18 mouse cellular contexts compared by ENCODE assay signal in the genomic region with DNA sequence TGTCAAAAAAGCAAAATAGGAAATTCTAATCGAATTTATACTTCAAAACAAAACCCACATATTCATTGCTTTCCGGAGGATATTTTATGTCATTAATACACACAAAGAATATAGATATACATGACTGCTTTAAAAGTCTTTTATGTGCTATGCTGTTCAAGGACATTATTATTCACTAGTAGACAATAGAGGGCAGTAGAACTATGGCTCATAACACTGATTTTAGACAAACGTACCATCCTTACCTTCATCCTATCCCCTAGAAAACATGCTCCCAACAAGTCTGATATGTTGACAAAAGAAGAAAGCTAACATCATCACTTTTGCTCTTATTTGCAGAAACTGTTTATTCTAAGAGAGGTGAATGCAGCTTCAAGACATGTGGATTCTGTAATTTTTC.
DNase-seq lines count a peak whose midpoint lies in the region; ATAC-seq and TF ChIP-seq lines count a peak whose summit lies in the region.
"Had no signal": no experiment of that assay in that cellular context is flagged by ENCODE, and none has a peak within 500 bp of the region (broad histone marks: within the 10 kb centered on the region; RNA-seq: fewer than 3 reads in every experiment).

No protein-coding gene starts in this region.

- dilution Hi-C loops in CH12.LX (cut with MboI; ENCODE audit: extremely low pct_ligation_motif_present, extremely low pct_unique_long_range_greater_than_20kb, low sequenced_read_pairs) = no loop called here

- DNase-seq in forebrain, embryonic 14.5 days (ENCODE audit: low spot score) = peak; percentile 52
- DNase-seq in layer of hippocampus, adult 9-10 months (ENCODE audit: low spot score) = peak; percentile 25
- DNase-seq in layer of hippocampus, adult 9-11 months = no peak
- no peak for DNase-seq in CH12.LX (ENCODE audit: extremely low read depth)
- DNase-seq in embryo, embryonic 11 days = peak; percentile 5
- no peak for DNase-seq in ovary, postnatal 10 days (ENCODE audit: low spot score)
- DNase-seq: adrenal gland, adult 2 months; cerebellum, adult 9-11 months; heart, adult 18-20 months; left cerebral cortex, postnatal 4 days; lung, postnatal 10 days; thymus, postnatal 36 days had no signal

- H3K9me3 ChIP-seq in forebrain, embryonic 14.5 days (replicated peaks; ENCODE audit: control insufficient read depth, low read length) = no peaks in the 10 kb centered on the region
- H3K9me3 ChIP-seq in forebrain, embryonic 12.5 days = no peaks in the 10 kb centered on the region
- H3K9me3 ChIP-seq in CH12.LX (replicated peaks; ENCODE audit: low read length) = no peaks in the 10 kb centered on the region
- H3K9me3 ChIP-seq: embryonic facial prominence, embryonic 13.5 days; forebrain, embryonic 10.5 days; liver, embryonic 12.5 days had no signal

- H3K27ac ChIP-seq in forebrain, embryonic 14.5 days (ENCODE audit: low read depth, low read length) = no peak overlapping the region
- H3K27ac ChIP-seq in forebrain, embryonic 12.5 days = no peak overlapping the region
- no peak overlapping the region for H3K27ac ChIP-seq in CH12.LX (ENCODE audit: insufficient read depth, low read depth)
- H3K27ac ChIP-seq: embryonic facial prominence, embryonic 13.5 days; forebrain, embryonic 10.5 days; liver, embryonic 12.5 days had no signal

- no peak for TF ChIP-seq EP300 in CH12.LX (IDR thresholded peaks at IDR 0.05; ENCODE audit: low read length)

- no peaks in the 10 kb centered on the region for H3K79me2 ChIP-seq in CH12.LX (replicated peaks; ENCODE audit: control insufficient read depth, extremely low read depth, insufficient read depth, poor library complexity, severe bottlenecking)

- no peaks in the 10 kb centered on the region for H3K4me1 ChIP-seq in forebrain, embryonic 14.5 days (ENCODE audit: control insufficient read depth, insufficient read depth, low read length)
- H3K4me1 ChIP-seq in forebrain, embryonic 12.5 days = no peaks in the 10 kb centered on the region
- no peaks in the 10 kb centered on the region for H3K4me1 ChIP-seq in CH12.LX (ENCODE audit: control insufficient read depth in 1 of 2, insufficient read depth in 2 of 2)
- H3K4me1 ChIP-seq: embryonic facial prominence, embryonic 13.5 days; forebrain, embryonic 10.5 days; liver, embryonic 12.5 days had no signal

- in situ Hi-C loops in CH12.LX (cut with MboI; ENCODE audit: low pct_ligation_motif_present, low pct_unique_long_range_greater_than_20kb, low sequenced_read_pairs) = no loop called here

- no peaks in the 10 kb centered on the region for H3K27me3 ChIP-seq in forebrain, embryonic 14.5 days (replicated peaks; ENCODE audit: control insufficient read depth, insufficient read depth, low read length)
- H3K27me3 ChIP-seq in forebrain, embryonic 12.5 days = no peaks in the 10 kb centered on the region
- no peaks in the 10 kb centered on the region for H3K27me3 ChIP-seq in CH12.LX (replicated peaks)
- H3K27me3 ChIP-seq: embryonic facial prominence, embryonic 13.5 days; liver, embryonic 12.5 days had no signal

- WGBS in forebrain, embryonic 14.5 days = 80% methylated on average over 3 of the region's 3 CpGs
- WGBS in forebrain, embryonic 12.5 days = 75% methylated on average over 3 of the region's 3 CpGs

- no peak overlapping the region for H3K9ac ChIP-seq in forebrain, embryonic 14.5 days (ENCODE audit: low read length)
- no peak overlapping the region for H3K9ac ChIP-seq in forebrain, embryonic 12.5 days
- no peak overlapping the region for H3K9ac ChIP-seq in CH12.LX (ENCODE audit: insufficient read depth, low read depth)
- H3K9ac ChIP-seq: embryonic facial prominence, embryonic 13.5 days; liver, embryonic 12.5 days had no signal

- TF ChIP-seq CTCF in CH12.LX (conservative IDR thresholded peaks at IDR 0.05 in 1 of 2, IDR thresholded peaks at IDR 0.05 in 1 of 2; ENCODE audit: low read depth in 2 of 2, low read length in 2 of 2) = peak in 1 of 2 experiments; percentile 19; a peak in 1 of 4 replicates

- no peak for ATAC-seq in forebrain, embryonic 14.5 days
- no peak for ATAC-seq in forebrain, embryonic 12.5 days (ENCODE audit: low FRiP score)
- ATAC-seq: hindbrain, embryonic 16.5 days; liver, embryonic 12.5 days had no signal

- peak; percentile 36 for TF ChIP-seq RAD21 in CH12.LX (IDR thresholded peaks at IDR 0.05; ENCODE audit: low read depth, low read length)

- H3K4me2 ChIP-seq in forebrain, embryonic 14.5 days (ENCODE audit: low read length) = no peak overlapping the region
- H3K4me2 ChIP-seq in forebrain, embryonic 12.5 days = no peak overlapping the region
- H3K4me2 ChIP-seq in CH12.LX (ENCODE audit: insufficient read depth, low read depth, poor library complexity, severe bottlenecking) = no peak overlapping the region
- H3K4me2 ChIP-seq: embryonic facial prominence, embryonic 13.5 days; liver, embryonic 12.5 days had no signal

- H3K36me3 ChIP-seq in forebrain, embryonic 14.5 days (ENCODE audit: control insufficient read depth, insufficient read depth, low read length) = no peaks in the 10 kb centered on the region
- H3K36me3 ChIP-seq in forebrain, embryonic 12.5 days (replicated peaks) = no peaks in the 10 kb centered on the region
- H3K36me3 ChIP-seq in CH12.LX (replicated peaks in 1 of 2; ENCODE audit: control insufficient read depth in 1 of 2, insufficient read depth in 1 of 2, low read length in 1 of 2) = no peaks in the 10 kb centered on the region
- H3K36me3 ChIP-seq: embryonic facial prominence, embryonic 13.5 days; forebrain, embryonic 10.5 days; liver, embryonic 12.5 days had no signal

- TF ChIP-seq POLR2A in CH12.LX (IDR thresholded peaks at IDR 0.05; ENCODE audit: low read depth, low read length) = no peak

- H3K4me3 ChIP-seq in forebrain, embryonic 14.5 days (ENCODE audit: low read depth, low read length) = no peak overlapping the region
- no peak overlapping the region for H3K4me3 ChIP-seq in forebrain, embryonic 12.5 days (replicated peaks)
- H3K4me3 ChIP-seq in CH12.LX (replicated peaks in 1 of 3; ENCODE audit: low read depth in 2 of 3, low read length in 2 of 3, poor library complexity in 1 of 3) = no peak overlapping the region
- H3K4me3 ChIP-seq: embryonic facial prominence, embryonic 13.5 days; forebrain, embryonic 10.5 days; liver, embryonic 12.5 days; myocyte had no signal

TF ChIP-seq in CH12.LX, 34 proteins besides CTCF, POLR2A, EP300 and RAD21:
- no peak for TF ChIP-seq SIN3A (IDR thresholded peaks at IDR 0.05; ENCODE audit: low read length)
- TF ChIP-seq USF2 (conservative IDR thresholded peaks at IDR 0.05; ENCODE audit: low read depth, low read length) = no peak
- TF ChIP-seq ETS1 (conservative IDR thresholded peaks at IDR 0.05; ENCODE audit: low read depth, low read length) = no peak
- TF ChIP-seq RCOR1 (conservative IDR thresholded peaks at IDR 0.05; ENCODE audit: low read depth, low read length) = no peak
- no peak for TF ChIP-seq TCF12 (IDR thresholded peaks at IDR 0.05; ENCODE audit: low read depth, low read length)
- no peak for TF ChIP-seq PAX5 (IDR thresholded peaks at IDR 0.05; ENCODE audit: low read length)
- TF ChIP-seq MXI1 (IDR thresholded peaks at IDR 0.05; ENCODE audit: low read depth, low read length) = no peak
- no peak for TF ChIP-seq MAZ (IDR thresholded peaks at IDR 0.05; ENCODE audit: low read depth, low read length)
- no peak for TF ChIP-seq TBP (conservative IDR thresholded peaks at IDR 0.05; ENCODE audit: low read depth, low read length)
- TF ChIP-seq ZNF384 (IDR thresholded peaks at IDR 0.05; ENCODE audit: low read depth, low read length) = no peak
- no peak for TF ChIP-seq ZKSCAN1 (IDR thresholded peaks at IDR 0.05; ENCODE audit: borderline replicate concordance, low read depth, low read length)

Comparison
In these comparisons a context has a peak if more than half of its experiments do, and no peak if none do; other contexts are left out.
1. DNase-seq: peak in forebrain, embryonic 14.5 days (single experiment), layer of hippocampus, adult 9-10 months (single experiment) and embryo, embryonic 11 days (single experiment); none in layer of hippocampus, adult 9-11 months (single experiment), CH12.LX (single experiment) and ovary, postnatal 10 days (single experiment).